Mouse (Mus musculus): ENCODE measurements around the gene Lce6a. TPM values are rescaled to one million over a fixed set of nuclear protein-coding genes. Genes with fewer than 3 reads are reported as not detected.

The Lce6a gene
- not detected for total RNA-seq (2021)
- long read RNA-seq, experiment 1 = 0 reads
- long read RNA-seq, experiment 2 = 0 reads

GRCm38 (mm10) chr3:92621560-92621959, at the start of gene Lce6a:
Gene Lce6a (minus strand): TSS chr3:92621660.
- no peak for DNase-seq (ENCODE audit: low spot score in 2 of 2)

- no peak for DNase-seq (ENCODE audit: low spot score in 2 of 2)
Observed at GRCm38 (mm10) chr3:92670215-92670614, 48.8 kb upstream of the Lce6a start, which contains the start of gene Lce1a2. Gene Lce1a2 (minus strand): TSS chr3:92670315.

DNA sequence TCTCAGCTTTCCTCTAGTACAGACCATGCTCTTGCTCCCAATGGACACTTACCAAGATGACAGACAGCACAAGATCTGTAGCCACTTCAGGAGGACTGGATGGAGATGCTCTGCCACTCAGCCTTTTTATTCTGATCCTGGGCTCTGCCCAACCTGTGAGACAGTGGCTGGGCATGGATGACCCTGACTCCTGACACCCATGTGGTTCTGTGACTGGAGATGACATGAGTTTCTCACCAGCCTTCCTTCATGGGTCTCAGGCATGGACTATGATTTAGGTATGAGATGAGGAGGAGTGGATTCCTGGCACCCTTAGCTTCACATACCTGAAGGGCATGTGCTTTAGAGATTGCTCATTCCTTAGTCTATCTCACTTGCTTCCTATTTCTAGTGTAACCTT, 35.4 kb upstream of the Lce6a start, which contains the start of gene Lce1b:
TSS of gene Lce1b (minus strand) at position 101 of the 400 bp plus-strand sequence.
- no peak for DNase-seq (ENCODE audit: low spot score in 2 of 2)

- DNase-seq (ENCODE audit: low spot score in 2 of 2) = no peak
Observed at GRCm38 (mm10) chr3:92648207-92648606, 26.7 kb upstream of the Lce6a start, which contains the start of gene Lce1a1. Gene Lce1a1 (minus strand): TSS chr3:92648307.

GRCm38 (mm10) chr3:92639854-92640253, 18.4 kb upstream of the Lce6a start:
- DNase-seq (ENCODE audit: low spot score in 2 of 2) = no peak

GRCm38 (mm10) chr3:92638653-92638991, 17.2 kb upstream of the Lce6a start:
- DNase-seq (ENCODE audit: low spot score in 2 of 2) = no peak

GRCm38 (mm10) chr3:92637745-92638652, 16.5 kb upstream of the Lce6a start:
- DNase-seq (ENCODE audit: low spot score in 2 of 2) = no peak

DNA sequence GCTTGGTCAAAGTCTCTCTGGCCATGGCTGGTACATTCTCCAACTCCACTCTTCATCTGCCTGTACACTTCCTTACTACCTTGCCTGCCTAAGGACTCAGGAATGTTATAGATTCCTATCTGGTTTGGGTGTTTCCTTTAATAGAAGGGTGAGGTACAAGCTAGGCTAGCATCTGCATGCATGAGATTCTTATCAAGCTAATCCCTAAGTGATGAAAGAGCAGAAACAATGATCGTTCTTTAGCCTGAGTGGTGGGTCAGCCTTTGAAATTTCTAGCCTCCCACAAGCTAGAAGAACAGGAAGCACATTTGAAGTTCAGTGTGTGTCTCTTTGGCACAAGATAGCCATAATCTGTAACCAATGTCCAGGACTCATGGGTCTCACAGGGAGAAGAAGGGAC, 11.7 kb downstream of the Lce6a start:
- DNase-seq (ENCODE audit: low spot score in 2 of 2) = no peak

GRCm38 (mm10) chr3:92607392-92607791, 14.1 kb downstream of the Lce6a start, which contains the start of gene 2210017I01Rik:
Gene 2210017I01Rik (minus strand): TSS chr3:92607492.
- DNase-seq (ENCODE audit: low spot score in 2 of 2) = no peak

DNA sequence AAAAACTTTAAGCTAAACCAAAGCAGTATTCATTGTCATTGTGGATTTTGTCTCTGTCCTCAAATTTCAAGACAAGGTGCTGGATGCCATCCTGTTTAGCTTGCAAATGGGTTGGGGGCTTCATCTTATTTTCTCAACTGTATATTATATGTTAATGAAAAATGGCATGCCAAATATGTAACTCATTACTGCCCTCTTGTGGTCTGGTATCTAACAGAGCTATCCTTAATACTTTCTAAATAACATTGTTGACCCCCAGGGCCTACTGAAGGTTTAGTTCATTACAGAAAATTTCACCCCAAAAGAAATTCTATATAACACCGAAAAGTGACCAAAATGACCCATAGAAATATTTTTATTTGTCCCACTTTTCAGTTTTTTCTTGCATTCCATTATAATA, 19.3 kb downstream of the Lce6a start:
- DNase-seq (ENCODE audit: low spot score in 2 of 2) = no peak

- no peak for DNase-seq (ENCODE audit: low spot score in 2 of 2)
Observed at GRCm38 (mm10) chr3:92600456-92600855, 21.0 kb downstream of the Lce6a start.

DNA sequence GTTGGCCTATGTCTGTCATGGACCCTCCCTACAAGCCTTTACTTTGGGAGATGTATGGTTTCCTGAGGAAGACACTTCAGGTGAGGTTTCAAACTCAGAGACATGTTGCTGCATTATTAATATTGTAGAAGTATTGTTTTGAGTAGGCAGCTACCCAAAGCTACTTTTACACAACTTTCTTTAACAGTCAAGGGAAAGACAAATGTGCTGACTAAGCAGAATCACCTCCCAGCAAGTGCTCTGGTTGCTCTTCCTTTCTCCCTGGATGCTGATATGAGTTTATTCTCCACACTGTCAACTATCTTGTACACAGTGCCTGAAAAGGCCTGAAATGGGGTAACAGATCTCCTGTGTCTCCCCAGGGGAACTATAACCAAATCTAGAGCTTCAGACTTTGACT, 21.5 kb downstream of the Lce6a start:
- DNase-seq (ENCODE audit: low spot score in 2 of 2) = no peak

GRCm38 (mm10) chr3:92598429-92598828, 23.0 kb downstream of the Lce6a start:
- no peak for DNase-seq (ENCODE audit: low spot score in 2 of 2)

GRCm38 (mm10) chr3:92588858-92589257, 32.6 kb downstream of the Lce6a start, which contains the start of gene Smcp:
Gene Smcp (minus strand): TSS chr3:92588997.
- no peak for DNase-seq (ENCODE audit: low spot score in 2 of 2)

DNA sequence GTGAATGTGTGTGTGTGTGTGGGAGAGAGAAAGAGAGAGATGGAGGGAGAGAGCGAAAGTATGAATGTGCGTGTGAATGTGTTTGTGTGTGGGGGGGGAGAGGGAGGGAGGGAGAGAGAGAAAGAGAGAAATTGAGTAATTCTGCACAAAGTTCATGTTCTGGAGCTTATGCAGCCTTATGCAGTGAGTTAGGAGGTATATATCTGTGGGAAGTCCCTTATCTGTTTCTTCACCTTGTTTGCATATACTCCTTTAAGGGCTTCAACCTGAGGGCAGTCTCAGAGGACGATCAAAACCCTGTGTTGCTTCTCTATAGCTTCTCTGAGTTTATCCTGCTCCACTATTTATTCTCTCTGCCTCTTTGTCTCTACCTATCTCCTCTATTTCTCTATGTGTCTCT, 34.3 kb downstream of the Lce6a start:
- DNase-seq (ENCODE audit: low spot score in 2 of 2) = no peak

DNA sequence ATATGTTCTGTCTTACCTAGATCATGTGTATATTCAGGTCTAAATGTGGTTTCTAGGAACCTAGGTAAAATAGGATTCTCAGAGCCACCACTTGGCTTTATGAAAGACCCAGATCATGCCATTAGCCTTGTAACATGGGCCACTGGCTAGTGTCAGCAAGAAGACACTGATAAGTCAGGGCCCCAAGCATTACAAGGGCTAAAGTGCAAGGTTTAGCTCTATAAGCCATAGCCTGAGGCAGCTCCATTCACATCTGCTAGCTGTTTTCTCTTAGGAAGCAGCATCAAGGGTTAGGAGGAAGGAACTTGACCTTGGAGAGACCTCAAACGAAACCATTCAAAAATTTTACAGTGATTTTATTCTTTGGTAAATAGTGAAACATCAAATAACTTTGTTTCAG, 36.4 kb downstream of the Lce6a start:
- no peak for DNase-seq (ENCODE audit: low spot score in 2 of 2)

- DNase-seq (ENCODE audit: low spot score in 2 of 2) = no peak
Observed at GRCm38 (mm10) chr3:92583164-92583826, 38.2 kb downstream of the Lce6a start.

DNA sequence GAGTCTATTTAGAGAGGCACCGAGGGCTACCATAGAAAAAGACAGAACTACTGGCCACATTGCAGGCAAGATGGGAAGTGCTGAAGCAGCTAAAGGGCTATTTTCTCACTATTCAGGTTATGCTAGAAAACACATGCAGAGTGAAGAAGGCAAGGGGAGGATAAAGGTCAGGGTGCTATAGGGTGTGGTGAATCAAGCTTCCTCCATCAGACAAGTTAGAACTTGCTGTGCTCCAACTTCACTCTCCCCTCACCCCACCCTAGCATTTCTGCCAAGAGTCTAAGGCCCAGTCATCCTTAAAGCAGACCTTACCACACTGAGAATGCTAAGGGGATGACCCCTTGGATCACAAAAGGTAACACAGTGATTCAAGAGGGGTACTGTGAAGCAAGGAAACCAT, 42.0 kb downstream of the Lce6a start:
- no peak for DNase-seq (ENCODE audit: low spot score in 2 of 2)

DNA sequence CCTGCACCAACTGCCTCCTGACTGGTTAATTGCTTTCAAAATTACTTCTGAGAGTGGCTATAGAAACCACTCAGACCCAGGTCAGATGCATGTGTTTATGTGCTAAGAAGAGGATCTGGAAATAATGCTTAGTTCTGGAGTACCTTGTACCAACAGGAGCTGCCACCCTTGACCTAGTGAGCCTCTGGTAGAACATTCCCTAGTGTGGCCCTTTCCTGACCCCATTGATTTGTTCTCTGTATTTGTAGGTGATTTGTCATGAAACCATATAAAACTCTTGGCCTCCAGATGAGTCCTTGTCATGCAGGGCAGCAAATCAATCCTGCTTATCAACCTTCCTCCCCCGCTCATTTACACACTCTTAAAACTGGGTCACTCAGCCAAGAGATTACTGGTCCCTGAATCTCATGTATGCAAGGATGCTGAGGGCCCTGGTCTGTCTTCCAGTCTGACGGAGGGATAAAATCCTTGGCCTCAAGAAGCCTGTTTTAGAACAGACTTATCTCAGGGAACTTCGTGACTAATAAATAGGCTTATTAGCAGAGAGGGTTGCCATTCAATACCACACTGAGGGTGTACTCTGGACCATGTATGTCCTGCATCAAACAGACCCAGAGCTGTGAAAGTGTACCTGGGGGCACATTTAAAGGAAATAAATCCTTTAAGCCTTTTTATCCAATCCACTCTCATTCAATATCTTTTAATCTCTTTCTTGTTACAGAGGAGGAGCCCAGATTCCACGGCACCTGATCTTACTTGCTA, 42.6 kb downstream of the Lce6a start:
- DNase-seq (ENCODE audit: low spot score in 2 of 2) = no peak

DNA sequence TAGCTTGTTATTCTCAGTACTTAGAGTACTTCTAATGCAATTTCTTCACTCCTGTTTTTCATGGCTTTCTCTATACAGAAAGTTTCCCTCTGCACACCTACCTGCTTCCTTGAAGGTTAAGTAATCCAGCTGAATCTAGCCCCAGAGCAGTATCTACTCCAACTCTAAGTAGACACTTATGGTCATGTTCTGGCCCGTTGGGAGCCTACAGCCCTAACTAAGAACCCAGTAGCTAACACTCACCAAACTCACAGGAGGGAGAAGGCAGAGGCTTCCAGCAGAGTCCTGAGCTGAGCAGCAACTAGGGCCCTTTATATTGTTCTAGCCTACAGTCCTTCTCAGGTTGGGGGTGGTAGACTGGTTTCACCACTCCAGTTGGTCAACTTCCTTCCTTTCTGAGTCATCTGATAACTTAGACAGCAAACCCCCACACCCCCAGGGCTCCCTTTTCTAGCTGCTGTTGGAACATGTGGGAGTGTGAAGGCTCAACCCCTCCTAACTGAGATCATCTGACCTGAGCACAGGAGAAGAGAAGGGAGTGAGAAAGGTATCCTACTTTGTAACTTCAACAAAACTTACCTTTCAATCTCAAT, 47.9 kb downstream of the Lce6a start, which contains the start of gene Ivl:
TSS of gene Ivl (minus strand) at position 287 of the 593 bp plus-strand sequence.
- DNase-seq (ENCODE audit: low spot score in 2 of 2) = no peak

Data from gastrocnemius, postnatal 4 days (tissue).